Mouse (Mus musculus): ENCODE results near the gene Agtrap. TPM values are rescaled to one million over a fixed set of nuclear protein-coding genes. Genes with fewer than 3 reads are reported as not detected.
"Not testable (repeated sequence)": the region's sequence is repeated elsewhere in the genome, so short reads cannot be mapped to it uniquely, and the experiment has no call there.

The Agtrap gene
- polyA plus RNA-seq, 1 experiment from 2014 or later = 14.8 TPM

DNA sequence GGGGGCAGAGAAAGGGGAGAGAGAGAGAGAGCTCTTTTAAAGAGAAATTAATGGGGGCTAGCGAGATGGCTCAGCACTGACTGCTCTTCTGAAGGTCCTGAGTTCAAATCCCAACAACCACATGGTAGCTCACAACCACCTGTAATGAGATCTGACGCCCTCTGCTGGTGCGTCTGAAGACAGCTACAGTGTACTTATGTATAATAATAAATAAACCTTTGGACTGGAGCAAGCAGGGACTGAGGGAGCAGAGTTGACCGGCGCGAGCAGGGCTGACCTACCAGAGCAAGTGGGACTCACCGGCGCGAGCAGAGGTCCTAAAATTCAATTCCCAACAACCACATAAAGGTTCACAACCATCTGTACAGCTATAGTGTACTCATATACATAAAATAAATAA, 31.7 kb upstream of the Agtrap start:
- 88% methylated on average over 9 of the region's 9 CpGs for WGBS
- H3K36me3 ChIP-seq (replicated peaks); H3K27ac ChIP-seq (replicated peaks); H3K4me3 ChIP-seq; DNase-seq (ENCODE audit: low spot score); H3K9me3 ChIP-seq: not testable (repeated sequence)
- Histone ChIP-seq H3K27me3 (replicated peaks; ENCODE audit: low read depth, poor library complexity, severe bottlenecking) (peaks cover 17% of the 10 kb centered on the region; the same call in 1 of the 2 replicates), H3K4me1 (peaks cover 29% of the 10 kb centered on the region)

DNA sequence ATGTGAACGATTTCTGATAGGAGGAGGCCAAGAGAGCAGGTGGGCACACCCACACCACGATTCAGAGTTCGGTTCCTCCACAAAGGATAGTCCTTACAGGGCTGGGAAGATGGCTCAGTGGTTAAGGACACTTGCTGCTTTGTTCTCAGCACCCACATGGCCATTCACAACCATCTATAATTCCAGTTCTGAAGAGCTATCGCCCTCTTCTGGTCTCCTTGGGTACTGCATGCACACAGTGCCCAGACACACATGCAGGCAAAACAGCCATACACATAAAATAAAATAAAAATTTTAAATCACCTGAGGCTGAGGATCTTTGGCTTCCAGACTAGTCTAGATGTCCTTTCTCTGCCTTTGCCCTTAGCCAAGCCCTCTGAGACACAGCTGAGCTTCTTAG, 29.6 kb upstream of the Agtrap start:
- H3K4me1 ChIP-seq = peaks cover 20% of the 10 kb centered on the region
- peaks cover 23% of the 10 kb centered on the region; the same call in 1 of the 2 replicates for H3K27me3 ChIP-seq (replicated peaks; ENCODE audit: low read depth, poor library complexity, severe bottlenecking)
- no peak overlapping the region for H3K27ac ChIP-seq (replicated peaks)
- no peak for DNase-seq (ENCODE audit: low spot score)
- H3K36me3 ChIP-seq (replicated peaks) = no peaks in the 10 kb centered on the region
- no peak overlapping the region for H3K4me3 ChIP-seq
- 76% methylated on average over 4 of the region's 4 CpGs for WGBS
- H3K9me3 ChIP-seq = peaks cover 4% of the 10 kb centered on the region; the same call in 1 of the 2 replicates

DNA sequence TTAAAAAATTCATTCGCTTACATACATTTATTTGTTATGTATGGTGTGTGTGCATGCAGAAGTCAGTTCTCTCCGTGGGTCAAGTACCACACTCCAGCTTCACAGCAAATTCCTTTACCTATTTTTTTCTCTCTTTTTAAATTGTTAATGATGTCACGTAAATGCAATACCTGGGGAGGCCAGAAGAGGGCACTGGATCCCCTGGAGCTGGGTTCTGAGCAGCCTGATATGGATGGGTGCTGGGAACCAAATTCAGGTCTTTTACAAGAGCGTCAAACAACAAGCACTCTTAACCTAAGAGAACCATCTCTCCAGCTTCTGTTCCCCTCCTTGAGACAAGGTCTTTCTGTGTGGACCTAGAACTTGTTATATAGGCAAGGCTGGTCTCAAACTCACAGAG, 28.8 kb upstream of the Agtrap start:
- H3K36me3 ChIP-seq (replicated peaks) = no peaks in the 10 kb centered on the region
- no peak for DNase-seq (ENCODE audit: low spot score)
- H3K27ac ChIP-seq (replicated peaks) = no peak overlapping the region
- H3K27me3 ChIP-seq (replicated peaks; ENCODE audit: low read depth, poor library complexity, severe bottlenecking) = peaks cover 23% of the 10 kb centered on the region; the same call in 1 of the 2 replicates
- WGBS = 72% methylated on average over 4 of the region's 4 CpGs
- H3K4me3 ChIP-seq = no peak overlapping the region
- peaks cover 4% of the 10 kb centered on the region; the same call in 1 of the 2 replicates for H3K9me3 ChIP-seq
- peaks cover 14% of the 10 kb centered on the region for H3K4me1 ChIP-seq

DNA sequence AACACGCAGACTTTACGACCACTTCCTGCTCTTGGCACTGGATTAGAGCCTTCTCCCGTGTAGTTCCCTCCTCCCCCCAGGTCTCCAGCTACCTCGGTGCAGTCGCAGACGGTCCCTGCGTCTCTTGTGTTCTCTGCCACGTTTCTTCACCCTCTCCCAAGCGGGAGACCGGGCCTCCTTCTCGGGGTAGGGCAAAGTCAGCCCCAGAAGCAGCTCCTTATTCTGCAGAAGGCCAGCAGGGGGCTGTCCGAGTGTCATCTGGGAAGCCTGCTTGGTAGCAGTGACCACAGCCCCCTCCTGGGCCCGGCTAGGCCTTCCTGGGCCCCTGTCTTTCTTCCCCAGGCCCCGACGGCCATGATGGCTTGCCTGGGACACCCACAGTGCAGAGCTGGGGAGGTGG, 27.6 kb upstream of the Agtrap start:
- Histone ChIP-seq H3K4me1 (peaks cover 14% of the 10 kb centered on the region), H3K4me3 (peak overlapping the region; percentile 27; the same call in 1 of the 2 replicates), H3K9me3 (peaks cover 4% of the 10 kb centered on the region; the same call in 1 of the 2 replicates), H3K27ac (replicated peaks) (peak overlapping the region; percentile 72), H3K36me3 (replicated peaks) (no peaks in the 10 kb centered on the region), H3K27me3 (replicated peaks; ENCODE audit: low read depth, poor library complexity, severe bottlenecking) (peaks cover 16% of the 10 kb centered on the region; the same call in 1 of the 2 replicates)
- peak; percentile 75 for DNase-seq (ENCODE audit: low spot score)
- 3% methylated on average over 15 of the region's 15 CpGs for WGBS

DNA sequence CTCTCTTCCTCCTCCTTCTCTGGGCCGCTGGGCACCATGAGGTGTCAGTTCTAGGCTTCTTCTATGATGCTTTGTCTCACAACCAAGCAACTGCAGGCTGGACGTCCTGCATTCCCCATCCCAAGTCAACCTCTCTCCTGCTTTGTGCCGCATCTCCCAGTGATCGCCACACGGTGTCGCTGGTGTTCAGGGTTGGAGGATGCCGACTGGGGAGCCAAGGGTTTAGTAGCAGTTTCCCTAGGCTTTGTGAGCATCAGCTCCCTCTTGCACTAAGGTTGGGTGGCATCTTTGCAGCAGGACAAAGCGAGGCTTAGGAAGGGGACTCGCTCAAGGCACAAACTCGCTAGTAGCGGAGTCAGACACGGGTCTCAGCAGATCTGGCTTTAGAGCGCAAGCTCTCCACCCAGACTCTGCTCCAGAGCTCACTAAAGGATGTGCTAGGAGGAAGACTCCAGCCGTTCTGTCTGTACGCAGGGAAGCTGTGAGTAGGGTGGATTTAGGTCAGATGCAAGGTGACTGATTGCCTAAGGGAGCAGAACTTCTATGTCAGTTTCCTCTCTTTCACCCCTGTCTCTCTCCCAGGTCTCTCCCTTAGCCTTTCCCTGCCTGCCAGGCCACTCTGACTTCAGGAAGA, 27.0 kb upstream of the Agtrap start:
- H3K4me1 ChIP-seq = peaks cover 14% of the 10 kb centered on the region
- peak overlapping the region; percentile 72 for H3K27ac ChIP-seq (replicated peaks)
- no peaks in the 10 kb centered on the region for H3K36me3 ChIP-seq (replicated peaks)
- H3K27me3 ChIP-seq (replicated peaks; ENCODE audit: low read depth, poor library complexity, severe bottlenecking) = peaks cover 16% of the 10 kb centered on the region; the same call in 1 of the 2 replicates
- 0 out of 2 replicates have a peak overlapping the region, but pooled peaks have one; percentile 27 for H3K4me3 ChIP-seq
- 3% methylated on average over 15 of the region's 15 CpGs for WGBS
- peaks cover 4% of the 10 kb centered on the region; the same call in 1 of the 2 replicates for H3K9me3 ChIP-seq
- peak; percentile 90 for DNase-seq (ENCODE audit: low spot score)

DNA sequence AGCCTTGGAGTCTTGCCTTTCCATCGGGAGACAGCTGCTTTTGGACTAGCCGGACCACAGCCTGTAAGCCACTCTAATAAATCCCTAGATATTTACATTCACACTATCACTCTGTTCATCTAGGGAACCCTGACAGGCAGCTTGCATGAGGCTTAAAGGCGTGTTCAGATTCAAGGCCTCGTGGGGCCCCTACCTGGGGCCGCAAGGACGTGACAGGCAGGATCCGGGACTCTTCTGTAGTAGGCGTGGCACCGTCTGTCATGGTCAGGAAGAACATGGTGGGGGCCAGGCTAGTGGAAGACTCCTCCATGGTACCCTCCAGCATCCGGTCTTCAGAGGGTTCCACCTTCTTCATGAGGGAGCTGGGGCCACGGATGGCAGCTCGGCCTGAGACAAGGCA, 24.7 kb upstream of the Agtrap start:
- Histone ChIP-seq H3K4me3 (no peak overlapping the region), H3K27me3 (replicated peaks; ENCODE audit: low read depth, poor library complexity, severe bottlenecking) (peaks cover 16% of the 10 kb centered on the region; the same call in 1 of the 2 replicates), H3K36me3 (replicated peaks) (no peaks in the 10 kb centered on the region), H3K4me1 (peaks cover 26% of the 10 kb centered on the region), H3K27ac (replicated peaks) (no peak overlapping the region), H3K9me3 (peaks cover 4% of the 10 kb centered on the region; the same call in 1 of the 2 replicates)
- no peak for DNase-seq (ENCODE audit: low spot score)
- 84% methylated on average over 12 of the region's 12 CpGs for WGBS

DNA sequence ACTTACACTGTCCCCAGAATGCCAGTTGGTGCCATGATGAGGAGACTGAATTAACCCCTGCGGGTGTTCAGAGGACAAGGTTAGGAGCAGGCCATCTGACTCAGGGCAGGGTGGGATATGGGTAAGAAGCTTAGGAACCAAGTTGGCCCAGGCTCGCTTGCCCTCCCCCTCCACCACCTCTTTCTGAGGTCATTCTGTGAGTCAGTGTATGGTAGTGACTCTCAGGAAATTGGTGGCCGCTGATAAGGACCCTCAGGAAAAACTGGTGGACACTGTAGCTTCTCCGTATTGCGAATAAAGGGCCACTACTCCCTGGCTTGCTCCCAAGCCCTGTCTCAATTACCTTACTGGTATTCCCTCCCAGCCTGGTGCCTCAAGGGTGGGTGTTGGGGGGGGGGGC, 21.4 kb upstream of the Agtrap start:
- H3K27me3 ChIP-seq (replicated peaks; ENCODE audit: low read depth, poor library complexity, severe bottlenecking) = 0 out of 2 replicates have a peak, but pooled peaks cover 6% of the 10 kb centered on the region

DNA sequence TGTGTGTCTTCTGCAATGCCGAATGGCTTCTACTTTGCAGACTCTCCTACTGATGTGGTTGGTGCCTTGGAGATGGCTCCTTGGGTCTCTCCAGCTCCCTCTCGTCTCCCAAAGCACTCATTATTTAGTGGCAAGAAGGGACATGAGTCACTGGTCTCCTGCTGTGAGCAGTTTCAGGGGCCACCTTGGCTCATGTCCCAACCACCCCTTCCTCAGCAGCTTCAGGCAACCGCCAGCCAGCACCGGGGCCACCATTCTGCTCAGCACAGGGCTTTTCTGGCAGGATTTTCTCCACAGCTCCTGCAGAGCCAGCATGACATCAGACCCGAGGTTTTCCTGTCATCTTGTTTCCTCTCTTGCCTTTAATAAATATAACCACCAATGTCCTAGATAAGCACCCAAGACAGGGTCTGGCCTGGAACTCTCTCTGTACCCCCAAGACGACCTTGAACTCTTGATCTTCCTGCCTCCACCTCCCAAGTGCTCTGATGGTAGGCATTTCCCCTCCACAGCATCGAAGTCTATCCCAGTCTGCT, 20.8 kb upstream of the Agtrap start:
- no peak for DNase-seq (ENCODE audit: low spot score)
- 74% methylated on average over 7 of the region's 7 CpGs for whole genome bisulfite sequencing
- no peak overlapping the region; the same call in 1 of the 2 replicates for H3K27ac ChIP-seq (replicated peaks)
- no peak overlapping the region for H3K4me3 ChIP-seq
- H3K4me1 ChIP-seq = peaks cover 15% of the 10 kb centered on the region
- 0 out of 2 replicates have a peak, but pooled peaks cover 2% of the 10 kb centered on the region for H3K27me3 ChIP-seq (replicated peaks; ENCODE audit: low read depth, poor library complexity, severe bottlenecking)
- H3K9me3 ChIP-seq = no peaks in the 10 kb centered on the region
- no peaks in the 10 kb centered on the region for H3K36me3 ChIP-seq (replicated peaks)

More for the DNA sequence above, 21.4 kb upstream of the Agtrap start:
- Histone ChIP-seq H3K4me3 (no peak overlapping the region), H3K36me3 (replicated peaks) (no peaks in the 10 kb centered on the region), H3K4me1 (peaks cover 15% of the 10 kb centered on the region), H3K9me3 (no peaks in the 10 kb centered on the region), H3K27ac (replicated peaks) (no peak overlapping the region; the same call in 1 of the 2 replicates)
- DNase-seq (ENCODE audit: low spot score) = no peak
- 87% methylated on average over 5 of the region's 5 CpGs for WGBS

DNA sequence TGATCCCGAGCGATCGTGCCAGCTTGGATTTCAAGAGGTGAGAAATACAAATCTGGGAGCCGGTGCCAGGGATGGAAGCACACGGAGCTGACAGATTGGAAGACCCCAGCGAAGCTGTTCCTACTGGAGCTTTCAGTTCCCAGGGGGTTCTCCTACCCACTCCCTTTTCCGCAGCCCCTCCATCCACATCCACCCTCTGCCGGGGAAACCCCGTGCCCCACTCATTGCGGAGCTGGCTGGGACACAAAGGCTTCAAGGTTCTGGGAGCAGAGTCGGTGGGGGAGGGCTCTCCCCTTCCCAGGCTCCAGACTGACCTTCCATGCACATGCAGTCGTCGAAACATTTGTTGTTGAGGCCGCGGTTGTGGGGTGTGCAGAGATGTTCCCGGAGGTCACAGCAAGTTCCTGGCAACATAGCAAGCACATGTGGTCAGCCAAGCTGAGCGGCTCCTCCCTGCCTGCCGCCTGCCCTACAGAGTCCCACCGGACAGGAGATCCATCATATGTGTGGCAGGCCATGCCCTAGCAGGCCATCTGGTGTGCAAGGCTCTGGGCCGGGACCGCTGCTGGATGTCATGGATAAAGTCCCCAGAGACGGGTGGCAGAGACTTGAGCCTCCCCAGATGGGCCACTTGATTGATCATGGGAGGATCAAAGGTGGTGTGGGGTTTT, 19.9 kb upstream of the Agtrap start:
- no peaks in the 10 kb centered on the region for H3K36me3 ChIP-seq (replicated peaks)
- peaks cover 4% of the 10 kb centered on the region; the same call in 1 of the 2 replicates for H3K27me3 ChIP-seq (replicated peaks; ENCODE audit: low read depth, poor library complexity, severe bottlenecking)
- 73% methylated on average over 22 of the region's 22 CpGs for WGBS
- H3K27ac ChIP-seq (replicated peaks) = no peak overlapping the region
- no peaks in the 10 kb centered on the region for H3K9me3 ChIP-seq
- H3K4me1 ChIP-seq = peaks cover 15% of the 10 kb centered on the region
- H3K4me3 ChIP-seq = no peak overlapping the region
- no peak for DNase-seq (ENCODE audit: low spot score)

DNA sequence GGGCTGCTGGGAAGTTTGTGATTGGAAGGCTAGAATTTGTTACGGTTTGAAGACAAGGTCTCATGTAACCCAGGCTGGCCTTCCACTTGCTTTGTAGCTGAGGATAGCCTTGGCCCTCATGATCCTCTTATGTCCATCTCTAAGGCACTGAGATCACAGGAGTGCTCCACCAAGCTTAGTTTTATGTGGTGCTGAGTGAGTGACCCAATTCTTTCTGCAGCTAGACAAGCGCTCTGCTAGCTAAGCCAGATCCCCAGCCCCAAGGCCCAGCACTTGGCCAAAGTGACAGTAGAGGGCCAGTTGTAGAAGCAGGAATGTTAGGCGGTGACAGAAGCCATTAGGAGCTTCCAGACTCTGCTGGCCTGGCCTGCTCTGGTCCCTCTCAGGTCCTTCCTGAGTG, 16.3 kb upstream of the Agtrap start:
- 86% methylated on average over 3 of the region's 3 CpGs for WGBS
- Histone ChIP-seq H3K9me3 (no peaks in the 10 kb centered on the region), H3K27ac (replicated peaks) (no peak overlapping the region), H3K4me1 (peaks cover 32% of the 10 kb centered on the region), H3K27me3 (replicated peaks; ENCODE audit: low read depth, poor library complexity, severe bottlenecking) (peaks cover 29% of the 10 kb centered on the region), H3K36me3 (replicated peaks) (no peaks in the 10 kb centered on the region), H3K4me3 (no peak overlapping the region)
- DNase-seq (ENCODE audit: low spot score) = no peak

DNA sequence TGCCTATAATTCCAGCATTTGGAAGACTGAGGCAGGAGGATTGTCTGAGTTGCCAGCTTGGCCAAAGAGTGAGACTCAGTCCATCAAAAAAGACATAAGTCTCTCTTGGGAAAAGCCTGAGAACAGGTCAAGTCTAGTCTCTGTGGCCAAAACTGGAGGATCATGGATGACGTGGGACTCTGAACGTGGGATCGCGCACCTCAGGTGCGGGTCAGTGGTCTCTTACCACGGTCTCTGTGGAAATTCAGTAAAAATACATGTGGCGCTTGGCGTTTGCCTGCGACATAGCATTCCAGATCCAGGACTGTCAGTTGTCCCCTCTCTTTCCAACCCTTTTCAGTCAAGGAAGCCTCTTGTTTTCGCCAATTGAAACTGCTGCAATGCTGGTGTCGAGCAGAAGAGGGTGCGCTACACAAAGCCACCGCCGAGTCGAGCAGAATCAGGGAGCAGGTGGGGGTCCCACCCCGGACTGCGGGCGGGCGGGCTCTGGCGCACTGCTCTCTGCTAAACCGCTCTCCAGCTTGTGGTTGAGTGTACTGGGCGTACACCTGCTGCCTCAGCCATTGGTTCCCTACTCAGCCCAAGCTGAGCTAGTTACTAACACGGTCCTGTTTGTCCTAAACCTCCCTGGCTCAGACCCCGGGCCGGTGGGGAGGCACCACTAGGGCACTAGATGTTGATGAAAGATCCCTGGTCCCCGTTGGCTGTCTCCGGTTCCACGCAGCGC, 14.1 kb upstream of the Agtrap start:
- H3K36me3 ChIP-seq (replicated peaks) = no peaks in the 10 kb centered on the region
- peak overlapping the region; percentile 73 for H3K27ac ChIP-seq (replicated peaks)
- H3K27me3 ChIP-seq (replicated peaks; ENCODE audit: low read depth, poor library complexity, severe bottlenecking) = peaks cover 31% of the 10 kb centered on the region
- H3K4me3 ChIP-seq = peak overlapping the region; percentile 49
- H3K4me1 ChIP-seq = peaks cover 17% of the 10 kb centered on the region
- 17% methylated on average over 29 of the region's 29 CpGs for WGBS
- peak; percentile 77 for DNase-seq (ENCODE audit: low spot score)
- H3K9me3 ChIP-seq = no peaks in the 10 kb centered on the region

DNA sequence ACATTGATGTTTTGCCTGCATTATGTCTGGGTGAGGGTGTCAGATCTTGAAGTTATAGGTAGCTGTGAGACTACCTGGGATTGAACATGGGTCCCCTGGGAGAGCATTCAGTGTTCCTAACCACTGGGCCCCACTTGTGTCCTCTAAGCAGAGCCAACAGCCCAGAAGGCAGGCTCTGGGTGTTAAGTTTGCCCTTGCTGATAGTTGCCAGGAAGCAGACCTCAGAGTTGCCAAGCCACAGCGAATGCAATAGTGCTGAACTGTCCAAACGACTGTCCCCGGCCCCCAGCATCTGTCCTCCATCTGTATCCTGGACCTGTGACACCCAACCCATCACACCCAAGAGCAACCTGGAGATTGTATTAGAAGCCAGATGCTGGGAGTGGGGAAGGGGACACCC, 10.8 kb upstream of the Agtrap start:
- H3K27me3 ChIP-seq (replicated peaks; ENCODE audit: low read depth, poor library complexity, severe bottlenecking) = peaks cover 31% of the 10 kb centered on the region
- H3K4me3 ChIP-seq = no peak overlapping the region
- DNase-seq (ENCODE audit: low spot score) = no peak
- H3K36me3 ChIP-seq (replicated peaks) = no peaks in the 10 kb centered on the region
- no peak overlapping the region for H3K27ac ChIP-seq (replicated peaks)
- H3K4me1 ChIP-seq = peaks cover 17% of the 10 kb centered on the region
- WGBS = 85% methylated on average over 3 of the region's 3 CpGs
- no peaks in the 10 kb centered on the region for H3K9me3 ChIP-seq

All from embryonic facial prominence, embryonic 10.5 days (tissue).